ENCODE assay signal across 13 mouse cellular contexts in the genomic region with DNA sequence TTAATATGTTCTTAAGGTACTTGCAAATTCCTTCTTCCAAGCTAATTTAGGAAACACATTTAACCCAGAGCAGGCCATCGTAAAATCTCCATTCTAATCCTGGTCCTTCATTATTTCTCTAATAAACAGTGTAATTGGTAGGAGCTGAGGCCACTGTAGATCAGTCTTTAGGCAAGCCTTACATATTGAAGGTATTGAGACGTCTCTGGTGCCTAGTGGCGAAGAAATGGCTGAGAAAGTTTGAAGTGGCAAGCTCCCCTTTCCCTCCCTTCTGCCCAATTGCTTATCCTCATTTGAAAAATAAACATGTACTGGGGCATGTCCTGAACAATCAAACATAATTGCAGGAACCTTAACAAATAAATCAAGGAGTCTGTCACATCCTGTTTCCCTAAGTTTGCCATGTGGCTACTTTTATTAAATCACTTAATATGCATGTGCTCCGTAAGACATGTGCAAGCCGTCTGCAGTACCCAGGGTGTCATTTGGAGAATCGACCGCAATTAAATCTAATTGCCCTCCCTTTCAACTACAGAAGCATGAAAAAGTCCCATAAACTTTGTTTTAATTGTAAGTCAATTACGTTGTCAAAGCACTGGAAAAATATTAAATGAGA.
"Had no signal": no experiment of that assay in that cellular context is flagged by ENCODE, and none has a peak within 500 bp of the region (broad histone marks: within the 10 kb centered on the region; RNA-seq: fewer than 3 reads in every experiment).

No protein-coding gene starts in this region.

- DNase-seq: kidney, adult 8-10 months; kidney, postnatal 4 days; left cerebral cortex, postnatal 4 days; liver; liver, embryonic 13.5 days; liver, postnatal 0 days; lung, postnatal 14 days; midbrain, embryonic 14.5 days; thymus, postnatal 4 days had no signal

- ATAC-seq: liver, postnatal 0 days had no signal

- H3K27me3 ChIP-seq: liver, embryonic 13.5 days; neural tube, embryonic 12.5 days had no signal

- H3K4me2 ChIP-seq: liver, embryonic 13.5 days; neural tube, embryonic 12.5 days had no signal

- H3K27ac ChIP-seq: kidney, postnatal 0 days; layer of hippocampus, adult 2 months; liver, embryonic 13.5 days; neural tube, embryonic 12.5 days; stomach, postnatal 0 days had no signal

- H3K9me3 ChIP-seq: liver, embryonic 13.5 days; neural tube, embryonic 12.5 days had no signal

- H3K4me1 ChIP-seq: liver, embryonic 13.5 days; neural tube, embryonic 12.5 days had no signal

- H3K4me3 ChIP-seq: layer of hippocampus, adult 2 months; liver, embryonic 13.5 days; neural tube, embryonic 12.5 days had no signal

- H3K36me3 ChIP-seq: liver, embryonic 13.5 days; neural tube, embryonic 12.5 days had no signal

- H3K9ac ChIP-seq: liver, embryonic 13.5 days; liver, postnatal 0 days; neural tube, embryonic 12.5 days had no signal
